Mouse (Mus musculus): Measurements from ENCODE around the gene Pls1. TPM values are rescaled to one million over a fixed set of nuclear protein-coding genes. Genes with fewer than 3 reads are reported as not detected.

Pls1 gene
- total RNA-seq (2023): 1 to 10 TPM in 1 of 2 experiments, under 1 TPM in 1; 0.33 to 1.2 TPM

GRCm38 (mm10) chr9:95844825-95845460, at the start of gene Pls1:
Gene Pls1 (minus strand): TSS chr9:95845311.

GRCm38 (mm10) chr9:95857414-95858026, 12.4 kb upstream of the Pls1 start, which contains the start of gene Atr:
Gene Atr (plus strand): TSS chr9:95857597.

GRCm38 (mm10) chr9:95750037-95750511, 95.0 kb downstream of the Pls1 start, which contains the start of gene Trpc1:
Gene Trpc1 (minus strand): TSS chr9:95750375.

Other genes starting within 250 kb of the Pls1 start
- gene Pcolce2, start 207.7 kb downstream of the Pls1 start, total RNA-seq (2023): not detected
- under 1 TPM in 1 of 2 experiments, not detected in 1; 0.40 TPM for gene Trpc1, start 94.9 kb downstream of the Pls1 start, total RNA-seq (2023)
- gene Atr, start 12.3 kb upstream of the Pls1 start, total RNA-seq (2023): 10 to 100 TPM in 1 of 2 experiments, 1 to 10 TPM in 1; 8.7 to 10.2 TPM
- 10 to 100 TPM; 23.8 to 25.8 TPM for gene Xrn1, start 109.4 kb upstream of the Pls1 start, total RNA-seq (2023)